Mouse (Mus musculus) myocyte (in vitro differentiated cells): Measurements from ENCODE around the gene Slc30a4.

Source experiments
- E2F4 ChIP-seq: IDR thresholded peaks from one replicate; pipeline ENCODE4 v1.6.1; 2011; ENCODE audit warnings: mild to moderate bottlenecking, control low read depth, moderate library complexity; ENCODE audit not compliant: insufficient read depth
- MAX ChIP-seq: IDR thresholded peaks from one replicate; pipeline ENCODE4 v1.6.1; 2011; ENCODE audit warnings: low read depth, mild to moderate bottlenecking, control low read depth
- MYOD1 ChIP-seq, 3 experiments: IDR thresholded peaks; one replicate each; pipeline ENCODE4 v1.6.1; 2011; ENCODE audit warnings: control low read depth in 2 of 3, low read depth in 2 of 3, mild to moderate bottlenecking in 2 of 3, moderate library complexity in 1 of 3; ENCODE audit not compliant: insufficient read length in 2 of 3, control insufficient read depth in 1 of 3
- MYOG ChIP-seq, 3 experiments: IDR thresholded peaks; one replicate each; pipeline ENCODE4 v1.6.1; 2011; ENCODE audit warnings: control low read depth in 2 of 3, low read depth in 2 of 3, mild to moderate bottlenecking in 2 of 3; ENCODE audit not compliant: insufficient read length in 2 of 3, control insufficient read depth in 1 of 3, insufficient read depth in 1 of 3
- POLR2A ChIP-seq: IDR thresholded peaks from one replicate; pipeline ENCODE4 v1.6.1; 2011; ENCODE audit warnings: low read depth, mild to moderate bottlenecking, control low read depth, moderate library complexity; ENCODE audit not compliant: insufficient read length
- SRF ChIP-seq: IDR thresholded peaks from one replicate; pipeline ENCODE4 v1.6.1; 2011; ENCODE audit warnings: low read depth; ENCODE audit not compliant: control insufficient read depth, insufficient read length
- TCF12 ChIP-seq: IDR thresholded peaks from one replicate; pipeline ENCODE4 v1.6.1; 2011; ENCODE audit warnings: mild to moderate bottlenecking, control low read depth; ENCODE audit not compliant: poor library complexity, insufficient read depth, severe bottlenecking

DNA sequence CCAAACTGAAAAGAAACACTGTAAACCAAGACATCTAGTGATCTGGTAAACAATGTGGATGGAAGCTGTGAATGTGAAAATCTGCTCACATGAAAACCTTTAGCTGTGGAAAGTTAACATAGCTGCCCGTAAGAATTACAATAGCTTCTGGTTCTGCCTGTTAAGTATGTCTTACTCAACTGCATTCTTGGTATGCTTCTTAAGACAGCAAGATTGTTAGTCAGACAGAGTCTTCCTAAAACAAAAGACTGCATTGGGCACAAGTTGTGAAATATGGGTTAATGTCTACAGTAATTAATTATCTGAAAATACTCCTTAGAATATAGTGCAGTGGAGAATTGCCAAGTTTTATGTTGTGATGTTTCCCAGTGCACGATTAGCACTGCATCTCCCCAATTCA, 19.9 kb downstream of the Slc30a4 start:
- TF ChIP-seq MYOD1 (IDR thresholded peaks at IDR 0.05; ENCODE audit: control insufficient read depth in 1 of 3, insufficient read length in 2 of 3, low read depth in 2 of 3) (no peak), POLR2A (no peak), E2F4 (no peak), MAX (no peak), TCF12 (no peak), MYOG (IDR thresholded peaks at IDR 0.05; ENCODE audit: control insufficient read depth in 1 of 3, insufficient read depth in 1 of 3, insufficient read length in 2 of 3, low read depth in 2 of 3) (no peak), SRF (no peak)
